Mouse (Mus musculus): ENCODE measurements around the gene Gna13. TPM values are rescaled to one million over a fixed set of nuclear protein-coding genes. Genes with fewer than 3 reads are reported as not detected.

The Gna13 gene
- polyA plus RNA-seq, 1 experiment: 24.1 TPM

- H3K79me2 ChIP-seq (ENCODE audit: control insufficient read depth, insufficient read depth): no peaks in the 10 kb centered on the region
- no peak overlapping the region for H3K4me3 ChIP-seq
- no peaks in the 10 kb centered on the region for H3K36me3 ChIP-seq (ENCODE audit: control insufficient read depth, insufficient read depth)
- TF ChIP-seq CEBPB (IDR thresholded peaks at IDR 0.05; ENCODE audit: insufficient read depth, poor library complexity, severe bottlenecking) (no peak), MYOD1 (IDR thresholded peaks at IDR 0.05; ENCODE audit: control insufficient read depth in 1 of 3, insufficient read length in 2 of 3, low read depth in 2 of 3) (no peak), SRF (IDR thresholded peaks at IDR 0.05; ENCODE audit: control insufficient read depth, insufficient read length, low read depth) (no peak)
- H3K27me3 ChIP-seq (ENCODE audit: control insufficient read depth, insufficient read depth, insufficient read length): no peaks in the 10 kb centered on the region
- no peak overlapping the region for H3K4me2 ChIP-seq (ENCODE audit: low read depth)
- no peak overlapping the region for H3ac ChIP-seq (ENCODE audit: control insufficient read depth, insufficient read length)
Observed at GRCm38 (mm10) chr11:109350317-109350714, 12.3 kb upstream of the Gna13 start.

GRCm38 (mm10) chr11:109351489-109351888 lies 11.1 kb upstream of the Gna13 start:
- Histone ChIP-seq H3ac (ENCODE audit: control insufficient read depth, insufficient read length) (no peak overlapping the region), H3K4me2 (ENCODE audit: low read depth) (no peak overlapping the region)
- no peak for TF ChIP-seq MYOD1 (IDR thresholded peaks at IDR 0.05; ENCODE audit: control insufficient read depth in 1 of 3, insufficient read length in 2 of 3, low read depth in 2 of 3)
- no peak for TF ChIP-seq MAX (IDR thresholded peaks at IDR 0.05; ENCODE audit: low read depth)
- TF ChIP-seq TCF3 (IDR thresholded peaks at IDR 0.05; ENCODE audit: insufficient read length, low read depth): no peak
- TF ChIP-seq CEBPB (IDR thresholded peaks at IDR 0.05; ENCODE audit: insufficient read depth, poor library complexity, severe bottlenecking): no peak
- TF ChIP-seq MYOG (IDR thresholded peaks at IDR 0.05; ENCODE audit: control insufficient read depth in 1 of 3, insufficient read depth in 1 of 3, insufficient read length in 2 of 3, low read depth in 2 of 3): no peak
- no peak for TF ChIP-seq POLR2AphosphoS2 (IDR thresholded peaks at IDR 0.05; ENCODE audit: insufficient read length, low read depth)
- TF ChIP-seq POLR2A (IDR thresholded peaks at IDR 0.05; ENCODE audit: insufficient read length, low read depth): no peak
- TF ChIP-seq E2F4 (IDR thresholded peaks at IDR 0.05; ENCODE audit: insufficient read depth): no peak

GRCm38 (mm10) chr11:109353391-109354235 lies 9.0 kb upstream of the Gna13 start:
- H3K36me3 ChIP-seq (ENCODE audit: control insufficient read depth, insufficient read depth): no peaks in the 10 kb centered on the region
- no peak overlapping the region for H3ac ChIP-seq (ENCODE audit: control insufficient read depth, insufficient read length)

More at GRCm38 (mm10) chr11:109351489-109351888, 11.1 kb upstream of the Gna13 start:
- Histone ChIP-seq H3K79me2 (ENCODE audit: control insufficient read depth, insufficient read depth) (no peaks in the 10 kb centered on the region), H3K4me3 (no peak overlapping the region), H3K27me3 (ENCODE audit: control insufficient read depth, insufficient read depth, insufficient read length) (no peaks in the 10 kb centered on the region), H3K36me3 (ENCODE audit: control insufficient read depth, insufficient read depth) (no peaks in the 10 kb centered on the region)

GRCm38 (mm10) chr11:109354236-109354613 lies 8.4 kb upstream of the Gna13 start:
- Histone ChIP-seq H3K79me2 (ENCODE audit: control insufficient read depth, insufficient read depth) (no peaks in the 10 kb centered on the region), H3K4me2 (ENCODE audit: low read depth) (no peak overlapping the region), H3ac (ENCODE audit: control insufficient read depth, insufficient read length) (no peak overlapping the region), H3K4me3 (no peak overlapping the region), H3K36me3 (ENCODE audit: control insufficient read depth, insufficient read depth) (no peaks in the 10 kb centered on the region), H3K27me3 (ENCODE audit: control insufficient read depth, insufficient read depth, insufficient read length) (no peaks in the 10 kb centered on the region)
- TF ChIP-seq SRF (IDR thresholded peaks at IDR 0.05; ENCODE audit: control insufficient read depth, insufficient read length, low read depth) (no peak), TCF3 (IDR thresholded peaks at IDR 0.05; ENCODE audit: insufficient read length, low read depth) (no peak), TCF12 (IDR thresholded peaks at IDR 0.05; ENCODE audit: insufficient read depth, poor library complexity, severe bottlenecking) (no peak), E2F4 (IDR thresholded peaks at IDR 0.05; ENCODE audit: insufficient read depth) (no peak), CEBPB (IDR thresholded peaks at IDR 0.05; ENCODE audit: insufficient read depth, poor library complexity, severe bottlenecking) (no peak), POLR2A (IDR thresholded peaks at IDR 0.05; ENCODE audit: insufficient read length, low read depth) (no peak), MYOD1 (IDR thresholded peaks at IDR 0.05; ENCODE audit: control insufficient read depth in 1 of 3, insufficient read length in 2 of 3, low read depth in 2 of 3) (no peak), REST (IDR thresholded peaks at IDR 0.05; ENCODE audit: insufficient read depth, insufficient read length) (no peak), MAX (IDR thresholded peaks at IDR 0.05; ENCODE audit: low read depth) (no peak), MYOG (IDR thresholded peaks at IDR 0.05; ENCODE audit: control insufficient read depth in 1 of 3, insufficient read depth in 1 of 3, insufficient read length in 2 of 3, low read depth in 2 of 3) (no peak), USF1 (IDR thresholded peaks at IDR 0.05; ENCODE audit: low read depth) (no peak), POLR2AphosphoS2 (IDR thresholded peaks at IDR 0.05; ENCODE audit: insufficient read length, low read depth) (no peak)

More at GRCm38 (mm10) chr11:109353391-109354235, 9.0 kb upstream of the Gna13 start:
- H3K27me3 ChIP-seq (ENCODE audit: control insufficient read depth, insufficient read depth, insufficient read length): no peaks in the 10 kb centered on the region
- H3K79me2 ChIP-seq (ENCODE audit: control insufficient read depth, insufficient read depth): no peaks in the 10 kb centered on the region
- no peak for TF ChIP-seq USF1 (IDR thresholded peaks at IDR 0.05; ENCODE audit: low read depth)
- no peak for TF ChIP-seq E2F4 (IDR thresholded peaks at IDR 0.05; ENCODE audit: insufficient read depth)
- TF ChIP-seq POLR2A (IDR thresholded peaks at IDR 0.05; ENCODE audit: insufficient read length, low read depth): no peak
- TF ChIP-seq MAX (IDR thresholded peaks at IDR 0.05; ENCODE audit: low read depth): no peak
- no peak overlapping the region for H3K4me2 ChIP-seq (ENCODE audit: low read depth)
- H3K4me3 ChIP-seq: no peak overlapping the region

GRCm38 (mm10) chr11:109355771-109356388 lies 6.8 kb upstream of the Gna13 start:
- TF ChIP-seq TCF3 (IDR thresholded peaks at IDR 0.05; ENCODE audit: insufficient read length, low read depth) (no peak), CEBPB (IDR thresholded peaks at IDR 0.05; ENCODE audit: insufficient read depth, poor library complexity, severe bottlenecking) (no peak), REST (IDR thresholded peaks at IDR 0.05; ENCODE audit: insufficient read depth, insufficient read length) (no peak), POLR2AphosphoS2 (IDR thresholded peaks at IDR 0.05; ENCODE audit: insufficient read length, low read depth) (no peak), E2F4 (IDR thresholded peaks at IDR 0.05; ENCODE audit: insufficient read depth) (no peak), POLR2A (IDR thresholded peaks at IDR 0.05; ENCODE audit: insufficient read length, low read depth) (no peak), SRF (IDR thresholded peaks at IDR 0.05; ENCODE audit: control insufficient read depth, insufficient read length, low read depth) (no peak), MAX (IDR thresholded peaks at IDR 0.05; ENCODE audit: low read depth) (no peak), MYOD1 (IDR thresholded peaks at IDR 0.05; ENCODE audit: control insufficient read depth in 1 of 3, insufficient read length in 2 of 3, low read depth in 2 of 3) (no peak), TCF12 (IDR thresholded peaks at IDR 0.05; ENCODE audit: insufficient read depth, poor library complexity, severe bottlenecking) (no peak), MYOG (IDR thresholded peaks at IDR 0.05; ENCODE audit: control insufficient read depth in 1 of 3, insufficient read depth in 1 of 3, insufficient read length in 2 of 3, low read depth in 2 of 3) (no peak)
- Histone ChIP-seq H3K27me3 (ENCODE audit: control insufficient read depth, insufficient read depth, insufficient read length) (no peaks in the 10 kb centered on the region), H3K79me2 (ENCODE audit: control insufficient read depth, insufficient read depth) (no peaks in the 10 kb centered on the region), H3K36me3 (ENCODE audit: control insufficient read depth, insufficient read depth) (no peaks in the 10 kb centered on the region), H3K4me2 (ENCODE audit: low read depth) (no peak overlapping the region), H3K4me3 (no peak overlapping the region), H3ac (ENCODE audit: control insufficient read depth, insufficient read length) (no peak overlapping the region)
